Mouse (Mus musculus) liver (tissue): ENCODE results near the gene Dhrs2.

Experiments used
- DNase-seq: peaks from one replicate; pipeline ENCODE4 v3.0.0-alpha.2; 2020; ENCODE audit warnings: mixed read lengths

Gene Dhrs2

DNA sequence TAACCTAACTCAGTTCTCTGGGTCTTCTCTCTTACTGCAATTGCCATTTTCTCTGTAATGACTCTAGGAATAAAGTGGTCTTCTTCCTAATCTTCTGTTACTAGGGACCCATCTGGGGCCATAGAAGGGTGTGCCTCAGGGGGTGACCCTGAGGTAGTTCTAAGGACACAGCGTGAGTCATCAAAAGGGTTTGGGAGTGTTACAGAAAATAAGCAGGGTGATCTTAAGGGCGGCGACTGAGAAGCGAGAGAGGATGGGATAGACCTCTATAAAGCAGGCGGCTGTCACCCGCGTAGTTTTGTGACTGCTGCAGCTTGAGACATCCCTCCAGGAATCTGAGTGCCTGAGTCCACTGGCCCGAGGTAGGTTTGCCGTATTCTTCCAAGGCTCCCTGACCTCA lies at the start of gene Dhrs2:
Gene Dhrs2 (plus strand): TSS at position 301 of the 400 bp plus-strand sequence.
- DNase-seq = no peak

- DNase-seq = no peak
These were observed 47.6 kb upstream of the Dhrs2 start for GRCm38 (mm10) chr14:55174164-55174563.

- peak; percentile 57 for DNase-seq
These were observed 44.5 kb upstream of the Dhrs2 start for GRCm38 (mm10) chr14:55177274-55177673.

- DNase-seq = no peak
These were observed 40.9 kb upstream of the Dhrs2 start for GRCm38 (mm10) chr14:55180951-55181350.

DNA sequence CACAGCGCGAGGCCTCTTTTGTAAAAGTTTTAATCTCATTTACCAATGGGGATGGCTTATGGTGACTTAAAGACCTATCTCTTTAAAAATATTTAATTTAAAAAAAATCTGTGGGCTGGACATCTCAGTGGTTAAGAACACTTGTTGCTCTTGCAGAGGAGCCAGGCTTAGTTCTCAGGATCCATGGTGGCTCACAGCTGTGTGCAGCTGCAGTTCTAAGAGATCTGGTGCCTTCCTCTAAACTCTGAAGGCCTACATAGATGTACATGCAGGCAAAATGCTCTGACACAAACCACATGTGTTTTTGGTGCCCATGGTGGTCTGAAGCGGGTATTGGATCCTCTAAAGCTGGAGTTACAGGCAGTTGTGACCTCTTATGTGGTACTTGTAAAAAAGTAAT lies 38.6 kb upstream of the Dhrs2 start:
- no peak for DNase-seq

- no peak for DNase-seq
These were observed 37.1 kb upstream of the Dhrs2 start for GRCm38 (mm10) chr14:55184640-55185145.

DNA sequence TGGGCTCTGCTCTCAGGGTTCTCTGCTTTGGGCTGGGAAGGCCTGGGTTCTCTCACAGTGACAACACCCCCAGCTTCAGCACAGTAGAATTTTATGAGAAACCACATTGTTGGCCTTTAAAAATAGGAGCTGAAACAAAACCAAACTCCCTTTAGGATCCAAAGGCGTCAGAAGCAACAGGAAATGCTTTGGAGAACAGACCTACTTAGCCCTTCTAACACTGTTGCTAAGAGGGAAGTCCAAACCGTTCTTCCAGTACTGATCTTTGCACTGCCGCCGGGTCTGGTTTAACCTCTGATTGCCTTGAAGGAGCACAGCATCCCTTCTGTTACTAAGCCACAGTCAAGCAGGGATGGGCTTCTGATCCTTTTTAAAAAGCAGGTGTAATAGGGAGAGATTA lies 33.3 kb upstream of the Dhrs2 start:
- DNase-seq = no peak

GRCm38 (mm10) chr14:55189351-55189769 lies 32.4 kb upstream of the Dhrs2 start:
- DNase-seq = no peak

DNA sequence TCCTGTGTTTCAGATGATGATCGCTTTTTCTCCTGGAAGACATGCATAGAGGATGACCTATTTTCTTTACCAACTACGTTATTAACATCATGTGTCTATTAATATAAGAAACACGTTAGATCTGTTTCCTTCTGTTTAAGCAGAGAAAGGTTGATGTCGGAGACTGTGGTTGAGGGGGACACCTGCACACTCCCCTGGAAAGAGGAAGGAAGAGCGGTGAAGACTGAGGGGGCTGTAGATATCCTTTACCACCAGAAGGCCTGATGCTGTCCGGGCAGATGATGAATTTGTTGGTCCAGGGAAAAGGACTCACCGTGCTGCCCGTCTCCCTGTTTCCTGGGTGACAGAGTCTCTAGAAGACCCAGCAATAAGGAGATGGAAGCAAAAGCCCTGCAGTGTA lies 28.5 kb upstream of the Dhrs2 start:
- DNase-seq = no peak

DNA sequence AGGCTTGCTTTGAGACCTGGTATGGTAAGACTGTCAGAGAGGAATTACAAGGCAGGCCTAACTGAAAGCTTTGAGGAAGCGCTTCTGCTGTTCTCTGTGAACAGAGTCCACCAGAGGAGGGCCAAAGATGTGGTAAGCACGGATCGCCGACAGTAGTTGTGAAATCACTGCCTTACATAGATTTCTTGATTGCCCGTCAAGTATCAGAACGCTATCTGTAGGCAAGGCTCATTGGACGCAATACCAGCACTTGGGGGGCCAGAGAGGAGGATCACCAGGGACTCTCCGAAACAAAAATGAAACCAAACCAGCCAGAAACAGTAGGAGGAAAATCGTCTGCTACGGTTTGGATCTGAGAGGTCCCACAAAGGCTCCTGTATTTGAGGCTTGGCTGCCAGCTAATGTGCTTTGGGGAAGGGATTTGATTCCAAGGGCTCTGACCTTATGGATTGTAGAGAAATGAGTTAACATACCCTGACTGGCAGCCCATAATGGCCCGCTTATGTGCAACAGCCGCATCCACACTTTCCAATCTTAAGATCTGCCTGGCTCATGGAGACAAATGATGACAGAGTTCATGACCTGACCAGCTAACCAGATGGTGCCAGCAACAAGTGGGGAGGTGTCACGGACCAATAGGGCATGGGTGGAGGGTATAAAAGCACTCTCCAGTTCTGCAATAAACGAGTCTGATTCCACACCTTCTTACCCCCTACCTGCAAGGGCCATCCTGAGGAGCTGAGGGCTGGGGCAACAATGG lies 27.8 kb upstream of the Dhrs2 start:
- no peak for DNase-seq

DNA sequence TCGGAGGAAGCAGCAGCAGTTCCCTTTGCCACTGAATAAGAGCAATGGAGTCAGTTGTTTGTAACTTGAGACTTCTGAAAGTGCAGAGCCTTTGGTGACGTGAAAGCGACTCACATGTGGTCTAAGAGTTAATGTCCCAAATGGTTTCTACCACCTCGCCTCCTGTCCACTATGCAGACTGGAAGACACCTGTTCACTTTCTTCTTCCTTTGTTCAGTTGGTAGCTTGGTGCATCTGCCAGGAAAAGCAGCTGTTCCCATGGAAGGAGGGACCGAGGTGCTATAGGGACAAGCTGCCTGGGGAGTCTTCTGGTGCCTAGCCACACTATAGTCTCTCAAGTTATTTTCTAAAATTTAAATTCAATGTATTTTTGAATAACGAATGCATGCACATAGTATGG lies 27.0 kb upstream of the Dhrs2 start:
- no peak for DNase-seq

DNA sequence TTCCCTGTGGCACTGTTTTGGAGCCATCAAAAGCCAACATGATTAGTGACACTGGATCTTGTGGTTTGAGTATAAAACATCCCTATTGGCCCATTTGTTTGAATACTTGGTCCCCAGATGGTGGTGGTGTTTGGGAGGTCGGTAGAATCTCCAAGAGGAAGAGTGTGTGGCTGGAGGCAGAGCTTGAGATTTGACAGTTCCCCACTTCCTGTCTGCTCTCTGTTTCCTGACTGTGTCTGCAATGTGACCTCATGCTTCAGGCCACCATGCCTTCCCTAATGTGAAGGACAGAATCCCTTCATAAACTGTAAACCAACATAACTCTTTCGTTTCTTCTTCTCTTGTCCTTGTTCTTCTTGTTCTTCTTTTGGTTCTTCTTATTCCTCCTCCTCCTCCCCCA lies 24.7 kb upstream of the Dhrs2 start:
- DNase-seq = no peak

DNA sequence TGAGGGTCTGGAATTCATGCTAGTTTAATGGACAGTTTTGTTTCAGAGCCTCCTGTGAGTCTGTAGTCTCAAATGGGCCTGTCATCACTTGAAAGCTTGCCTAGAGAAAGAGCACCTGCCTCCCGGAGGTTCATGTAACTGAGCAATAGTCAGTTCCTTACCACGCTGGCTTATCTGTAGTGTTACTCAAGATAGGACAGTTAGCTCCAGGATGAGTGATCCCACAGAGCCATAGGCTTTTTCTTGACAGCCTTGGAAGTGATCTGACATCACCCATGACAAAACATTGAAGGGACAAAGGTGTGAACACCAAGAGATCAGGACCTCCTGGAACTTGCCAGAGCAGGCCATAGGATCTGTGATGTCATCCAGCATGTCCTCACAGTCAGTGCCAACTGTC lies 23.6 kb upstream of the Dhrs2 start:
- DNase-seq = no peak

DNA sequence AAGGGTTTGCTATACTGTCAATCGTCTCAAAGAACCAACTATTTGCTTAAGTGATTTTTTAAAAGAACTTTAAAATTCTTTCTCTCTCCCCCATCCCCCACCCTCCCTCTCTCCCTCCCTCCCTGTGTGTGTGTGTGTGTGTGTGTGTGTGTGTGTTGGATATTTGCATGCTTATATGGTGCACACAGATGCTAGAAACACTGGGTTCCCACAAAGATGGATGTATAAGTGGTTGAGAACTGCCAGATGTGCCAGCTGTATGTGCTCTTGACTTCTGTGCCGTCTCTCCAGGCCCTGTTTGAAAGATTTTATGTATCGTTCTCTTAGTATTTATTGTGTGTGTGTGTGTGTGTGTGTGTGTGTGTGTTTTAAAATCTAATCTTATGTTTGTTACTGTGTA lies 17.3 kb upstream of the Dhrs2 start:
- DNase-seq = no peak

DNA sequence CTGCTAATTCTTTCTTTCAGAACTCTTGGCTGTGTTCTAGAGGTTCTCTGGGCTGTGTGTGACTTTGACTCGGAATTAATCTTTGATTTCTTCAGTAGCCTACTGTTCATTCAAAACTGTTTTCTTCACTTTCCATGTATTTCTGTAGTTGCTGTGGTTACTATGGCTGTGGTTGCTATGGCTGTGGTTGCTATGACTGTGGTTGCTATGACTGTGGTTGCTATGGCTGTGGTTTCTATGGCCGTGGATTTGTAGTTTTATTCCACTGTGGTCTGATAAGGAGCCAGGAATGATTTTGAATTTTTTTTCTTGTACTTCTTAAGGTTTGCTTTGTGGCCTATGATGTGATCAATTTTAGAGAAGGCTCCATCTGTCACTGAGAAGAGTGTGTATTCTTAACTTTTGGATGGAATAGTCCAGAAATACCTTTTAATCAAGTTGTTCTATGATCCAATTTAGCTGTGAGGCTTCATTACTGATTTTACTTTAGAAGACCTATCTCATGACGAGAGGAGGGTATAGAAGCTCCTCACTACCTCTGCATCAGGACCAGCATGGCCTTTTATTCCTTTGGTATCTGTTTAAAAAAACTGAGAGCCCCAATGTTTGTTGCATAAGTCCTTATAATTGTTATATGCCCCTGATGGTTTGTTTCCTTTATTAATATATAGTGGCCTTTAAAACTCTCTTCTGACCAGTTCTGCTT lies 16.6 kb upstream of the Dhrs2 start:
- DNase-seq = no peak

DNA sequence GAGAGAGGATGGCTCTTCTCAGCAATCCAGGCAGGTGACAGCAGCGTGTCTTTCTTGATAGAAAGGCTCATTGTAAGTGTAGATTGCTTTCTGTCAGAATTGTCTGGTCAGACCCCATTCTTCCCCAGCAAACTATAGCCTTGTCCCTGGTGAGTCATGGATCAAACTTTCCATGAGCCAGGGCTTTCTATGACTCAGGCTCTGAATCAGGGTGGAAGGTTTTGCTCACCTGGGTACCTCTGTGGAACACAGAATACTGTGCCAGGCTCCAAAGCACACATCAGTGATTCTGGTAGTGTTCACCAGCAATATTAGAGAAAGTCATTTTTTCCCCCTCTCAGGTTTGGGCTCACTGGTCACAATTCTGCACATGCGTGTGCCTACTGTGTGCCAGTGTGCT lies 13.5 kb upstream of the Dhrs2 start:
- DNase-seq = no peak

DNA sequence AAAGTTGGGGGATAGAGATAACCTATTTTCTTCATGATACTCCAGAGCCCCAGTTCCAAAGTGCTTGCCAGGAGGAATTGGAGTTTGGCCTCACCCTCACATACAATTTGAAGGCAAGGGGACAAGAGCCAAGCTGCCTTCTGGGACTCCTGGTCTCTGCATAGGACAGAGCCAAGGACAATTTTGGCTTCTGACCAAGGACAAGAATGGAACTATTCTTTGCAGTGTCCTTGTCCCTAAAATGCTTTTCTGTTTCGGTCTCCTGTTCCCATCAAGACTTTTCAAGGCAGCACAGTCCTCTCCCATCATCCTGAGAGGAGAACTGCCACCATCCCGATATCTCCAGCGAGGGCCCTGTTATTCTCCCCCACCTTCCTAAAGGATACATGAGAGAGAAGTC lies 8.2 kb upstream of the Dhrs2 start:
- DNase-seq = no peak

DNA sequence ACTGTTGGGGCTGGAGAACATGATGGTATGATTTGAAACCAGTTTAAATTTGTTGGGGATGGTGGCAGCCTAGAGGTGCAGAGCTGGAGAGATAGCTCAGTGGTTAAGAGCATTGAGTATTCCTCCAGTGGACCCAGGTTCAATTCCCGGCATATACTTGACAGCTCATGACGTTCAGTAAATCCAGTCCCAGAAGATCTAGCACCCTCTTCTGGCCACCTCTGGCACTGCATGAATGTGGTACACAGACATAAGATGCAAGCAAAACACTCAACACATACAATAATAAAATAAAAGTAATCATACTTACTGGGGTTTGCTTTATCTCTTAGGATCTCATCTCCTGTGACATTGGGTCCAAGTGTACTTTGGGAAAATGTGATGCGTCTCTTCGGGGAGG lies 7.3 kb upstream of the Dhrs2 start:
- peak; percentile 59 for DNase-seq

- DNase-seq = no peak
These were observed 1.4 kb downstream of the Dhrs2 start for GRCm38 (mm10) chr14:55223172-55223571.

GRCm38 (mm10) chr14:55234639-55235038 lies 12.8 kb downstream of the Dhrs2 start:
- DNase-seq = no peak

DNA sequence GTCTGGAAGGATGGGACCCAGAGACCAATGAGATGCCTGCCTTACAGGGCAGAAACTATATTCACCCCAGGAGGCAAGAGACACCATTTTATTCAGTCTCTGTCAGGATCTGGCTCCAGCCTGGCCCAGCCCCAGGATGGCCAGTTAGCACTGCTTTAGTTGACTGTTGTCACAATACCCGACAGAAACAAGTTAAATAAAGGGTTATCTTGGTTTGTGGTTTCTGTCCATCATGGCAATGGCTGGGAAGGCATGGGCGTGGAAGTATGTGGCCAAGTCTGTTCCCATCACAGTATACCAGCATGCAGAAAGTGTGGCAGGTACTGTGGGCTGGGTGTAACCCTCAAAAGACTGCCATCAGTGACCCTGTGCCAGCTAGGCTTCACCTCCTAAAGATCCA lies 14.9 kb downstream of the Dhrs2 start:
- DNase-seq = no peak

DNA sequence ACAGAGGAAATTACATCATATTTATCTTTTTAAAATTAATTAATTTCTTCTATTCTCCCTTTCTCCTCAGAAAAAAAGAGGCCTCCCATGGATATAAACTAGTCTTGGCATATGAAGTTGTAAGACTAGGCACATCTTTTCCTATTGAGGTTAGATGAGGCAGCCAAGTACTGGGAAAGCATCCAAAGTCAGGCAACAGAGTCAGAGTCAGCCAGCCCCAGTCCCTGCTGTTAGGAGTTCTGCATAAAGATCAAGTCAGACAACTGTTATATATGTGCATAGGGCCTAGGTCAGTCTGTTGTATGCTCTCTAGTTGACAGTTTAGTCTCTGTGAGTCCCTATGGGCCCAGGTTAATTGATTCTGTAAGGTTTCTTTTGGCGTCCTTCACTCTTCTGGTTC lies 20.9 kb downstream of the Dhrs2 start:
- DNase-seq = no peak

DNA sequence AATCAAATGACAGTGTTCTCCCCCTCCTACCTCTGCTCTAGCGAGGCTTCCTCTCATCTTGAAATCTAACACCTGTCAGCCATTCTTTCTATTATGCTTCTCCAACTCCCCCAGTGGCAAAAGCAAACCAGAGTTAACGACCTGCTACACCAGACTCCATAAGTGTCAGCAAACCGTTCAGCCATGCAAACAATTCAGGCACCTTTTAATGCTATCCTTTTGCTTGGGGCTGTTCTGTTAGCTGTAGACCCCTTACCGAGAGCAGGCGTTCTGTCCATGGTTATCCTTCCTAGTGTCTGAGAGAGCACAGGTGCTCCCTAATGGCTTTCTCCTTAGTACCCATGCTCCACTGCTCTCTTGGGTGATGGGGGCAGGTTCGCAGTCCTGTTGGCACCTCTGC lies 25.4 kb downstream of the Dhrs2 start:
- no peak for DNase-seq

- DNase-seq = no peak
These were observed 26.5 kb downstream of the Dhrs2 start for GRCm38 (mm10) chr14:55248284-55248683.
